Mouse (Mus musculus) G1E-ER4 (cell line): ENCODE data around the gene Pcsk6. TPM values are rescaled to one million over a fixed set of nuclear protein-coding genes. Genes with fewer than 3 reads are reported as not detected.

Experiments
- GATA1 ChIP-seq: IDR thresholded peaks from one replicate; pipeline ENCODE4 v1.8.0; 2012; ENCODE audit warnings: low read length, inconsistent platforms
- polyA plus RNA-seq: library from polyadenylated mRNA; stranded (reverse); fragments of >175 nt; gene quantifications from 2 replicates; pipeline ENCODE4 v1.2.3, GENCODE M21; 2012

The Pcsk6 gene
- polyA plus RNA-seq, 1 experiment: not detected

- TF ChIP-seq GATA1: no peak
These were observed 48.0 kb downstream of the Pcsk6 start for GRCm38 (mm10) chr7:65909343-65910127.

GRCm38 (mm10) chr7:65913088-65913610 is 51.6 kb downstream of the Pcsk6 start:
- TF ChIP-seq GATA1: no peak

- no peak for TF ChIP-seq GATA1
These were observed 53.3 kb downstream of the Pcsk6 start for GRCm38 (mm10) chr7:65914761-65915301.

GRCm38 (mm10) chr7:65915821-65916220 is 54.3 kb downstream of the Pcsk6 start:
- no peak for TF ChIP-seq GATA1

GRCm38 (mm10) chr7:65916566-65916965 is 55.0 kb downstream of the Pcsk6 start:
- no peak for TF ChIP-seq GATA1

- TF ChIP-seq GATA1: no peak
These were observed 56.9 kb downstream of the Pcsk6 start for GRCm38 (mm10) chr7:65918431-65918830.

- TF ChIP-seq GATA1: no peak
These were observed 67.9 kb downstream of the Pcsk6 start for GRCm38 (mm10) chr7:65929398-65929797.

GRCm38 (mm10) chr7:65930478-65930877 is 68.9 kb downstream of the Pcsk6 start:
- no peak for TF ChIP-seq GATA1

- no peak for TF ChIP-seq GATA1
These were observed 73.7 kb downstream of the Pcsk6 start for GRCm38 (mm10) chr7:65935211-65935610.

GRCm38 (mm10) chr7:65940988-65941387 is 79.5 kb downstream of the Pcsk6 start:
- TF ChIP-seq GATA1: no peak

- TF ChIP-seq GATA1: no peak
These were observed 83.9 kb downstream of the Pcsk6 start for GRCm38 (mm10) chr7:65945342-65945993.

GRCm38 (mm10) chr7:65946397-65946796 is 84.9 kb downstream of the Pcsk6 start:
- no peak for TF ChIP-seq GATA1

- TF ChIP-seq GATA1: no peak
These were observed 87.4 kb downstream of the Pcsk6 start for GRCm38 (mm10) chr7:65948891-65949290.

GRCm38 (mm10) chr7:65954583-65954982 is 93.0 kb downstream of the Pcsk6 start:
- TF ChIP-seq GATA1: no peak

GRCm38 (mm10) chr7:65955304-65956220 is 94.0 kb downstream of the Pcsk6 start:
- TF ChIP-seq GATA1: no peak
